Mouse (Mus musculus): ENCODE data around the gene Nup155. TPM values are rescaled to one million over a fixed set of nuclear protein-coding genes. Genes with fewer than 3 reads are reported as not detected.
A peak's percentile ranks its signal among the peaks of the same experiment; 100 is the strongest.
"Not testable (repeated sequence)": the region's sequence is repeated elsewhere in the genome, so short reads cannot be mapped to it uniquely, and the experiment has no call there.

Nup155 gene
- 34.2 and 37.1 TPM in 2 replicates for polyA plus RNA-seq (2016; fragmentation: Nextera tagmentation; extraction: Ambion mirVana)

GRCm38 (mm10) chr15:8108966-8109743 is at the start of gene Nup155:
Nup155 (plus strand) TSS chr15:8109273.
- Histone ChIP-seq H3K4me3 (peak within 1 kb of the TSS; percentile 67), H3K9me3 (no peaks in the 10 kb centered on the region), H3K27me3 (ENCODE audit: poor library complexity, severe bottlenecking) (no peaks in the 10 kb centered on the region), H3K36me3 (replicated peaks) (peaks cover 32% of the 10 kb centered on the region), H3K4me1 (peaks cover 21% of the 10 kb centered on the region), H3K27ac (peak within 1 kb of the TSS; percentile 89)
- peak; percentile 92 for DNase-seq (ENCODE audit: extremely low spot score, low spot score)
- under 1% methylated on average over 54 of the region's 54 CpGs for WGBS

GRCm38 (mm10) chr15:8065221-8065620 is 43.9 kb upstream of the Nup155 start:
- H3K4me3 ChIP-seq = no peak overlapping the region
- DNase-seq (ENCODE audit: extremely low spot score, low spot score) = no peak
- no peaks in the 10 kb centered on the region for H3K4me1 ChIP-seq
- H3K36me3 ChIP-seq (replicated peaks) = peaks cover 56% of the 10 kb centered on the region
- no peak overlapping the region for H3K27ac ChIP-seq
- H3K27me3 ChIP-seq (ENCODE audit: poor library complexity, severe bottlenecking) = no peaks in the 10 kb centered on the region
- H3K9me3 ChIP-seq = no peaks in the 10 kb centered on the region
- 88% methylated on average over 6 of the region's 6 CpGs for WGBS

- DNase-seq (ENCODE audit: extremely low spot score, low spot score); H3K27me3 ChIP-seq (ENCODE audit: poor library complexity, severe bottlenecking); H3K9me3 ChIP-seq; H3K4me1 ChIP-seq; H3K27ac ChIP-seq; H3K4me3 ChIP-seq: not testable (repeated sequence)
- H3K36me3 ChIP-seq (replicated peaks) = peaks cover 64% of the 10 kb centered on the region
- 97% methylated on average over 3 of the region's 3 CpGs for WGBS
These were observed 35.9 kb upstream of the Nup155 start for GRCm38 (mm10) chr15:8073159-8073558.

GRCm38 (mm10) chr15:8082139-8082538 is 26.9 kb upstream of the Nup155 start:
- no peak overlapping the region for H3K4me3 ChIP-seq
- DNase-seq (ENCODE audit: extremely low spot score, low spot score) = no peak
- 94% methylated on average over 8 of the region's 8 CpGs for WGBS
- no peaks in the 10 kb centered on the region for H3K4me1 ChIP-seq
- peaks cover 44% of the 10 kb centered on the region for H3K36me3 ChIP-seq (replicated peaks)
- no peaks in the 10 kb centered on the region for H3K27me3 ChIP-seq (ENCODE audit: poor library complexity, severe bottlenecking)
- no peaks in the 10 kb centered on the region for H3K9me3 ChIP-seq
- no peak overlapping the region for H3K27ac ChIP-seq

GRCm38 (mm10) chr15:8087293-8087692 is 21.8 kb upstream of the Nup155 start:
- DNase-seq (ENCODE audit: extremely low spot score, low spot score) = no peak
- peaks cover 43% of the 10 kb centered on the region for H3K36me3 ChIP-seq (replicated peaks)
- H3K27ac ChIP-seq = no peak overlapping the region
- H3K4me1 ChIP-seq = no peaks in the 10 kb centered on the region
- H3K27me3 ChIP-seq (ENCODE audit: poor library complexity, severe bottlenecking) = no peaks in the 10 kb centered on the region
- WGBS = 92% methylated on average over 4 of the region's 4 CpGs
- H3K4me3 ChIP-seq = no peak overlapping the region
- H3K9me3 ChIP-seq = no peaks in the 10 kb centered on the region

- Histone ChIP-seq H3K27ac (no peak overlapping the region), H3K36me3 (replicated peaks) (peaks cover 54% of the 10 kb centered on the region), H3K4me3 (no peak overlapping the region), H3K27me3 (ENCODE audit: poor library complexity, severe bottlenecking) (no peaks in the 10 kb centered on the region), H3K9me3 (no peaks in the 10 kb centered on the region), H3K4me1 (no peaks in the 10 kb centered on the region)
- no peak for DNase-seq (ENCODE audit: extremely low spot score, low spot score)
- WGBS = 88% methylated on average over 3 of the region's 3 CpGs
These were observed 20.4 kb upstream of the Nup155 start for GRCm38 (mm10) chr15:8088715-8089114.

- Histone ChIP-seq H3K9me3 (no peaks in the 10 kb centered on the region), H3K4me3 (no peak overlapping the region), H3K27ac (no peak overlapping the region), H3K4me1 (no peaks in the 10 kb centered on the region), H3K36me3 (replicated peaks) (peaks cover 73% of the 10 kb centered on the region), H3K27me3 (ENCODE audit: poor library complexity, severe bottlenecking) (no peaks in the 10 kb centered on the region)
- WGBS = 92% methylated on average over 2 of the region's 2 CpGs
- DNase-seq (ENCODE audit: extremely low spot score, low spot score) = no peak
These were observed 18.4 kb upstream of the Nup155 start for GRCm38 (mm10) chr15:8090685-8091084.

- H3K27me3 ChIP-seq (ENCODE audit: poor library complexity, severe bottlenecking); H3K4me3 ChIP-seq; H3K4me1 ChIP-seq; H3K27ac ChIP-seq; DNase-seq (ENCODE audit: extremely low spot score, low spot score); H3K9me3 ChIP-seq: not testable (repeated sequence)
- 100% methylated on average over 1 of the region's 1 CpGs for WGBS
- peaks cover 78% of the 10 kb centered on the region for H3K36me3 ChIP-seq (replicated peaks)
These were observed 16.4 kb upstream of the Nup155 start for GRCm38 (mm10) chr15:8092668-8093067.

- WGBS = 19% methylated on average over 7 of the region's 7 CpGs
- peaks cover 40% of the 10 kb centered on the region for H3K36me3 ChIP-seq (replicated peaks)
- peak; percentile 47 for DNase-seq (ENCODE audit: extremely low spot score, low spot score)
These were observed 11.2 kb upstream of the Nup155 start for GRCm38 (mm10) chr15:8097853-8098252.

GRCm38 (mm10) chr15:8098774-8099749 is 10.0 kb upstream of the Nup155 start, which contains the start of gene Wdr70:
Wdr70 (minus strand) TSS chr15:8099209.
- no peaks in the 10 kb centered on the region for H3K27me3 ChIP-seq (ENCODE audit: poor library complexity, severe bottlenecking)
- no peaks in the 10 kb centered on the region for H3K9me3 ChIP-seq
- H3K27ac ChIP-seq = peak within 1 kb of the TSS; percentile 86
- peak; percentile 95 for DNase-seq (ENCODE audit: extremely low spot score, low spot score)
- peaks cover 6% of the 10 kb centered on the region for H3K4me1 ChIP-seq
- peak within 1 kb of the TSS; percentile 86 for H3K4me3 ChIP-seq
- H3K36me3 ChIP-seq (replicated peaks) = peaks cover 27% of the 10 kb centered on the region
- WGBS = 2% methylated on average over 56 of the region's 56 CpGs

More at GRCm38 (mm10) chr15:8097853-8098252, 11.2 kb upstream of the Nup155 start:
- Histone ChIP-seq H3K4me1 (peaks cover 6% of the 10 kb centered on the region), H3K9me3 (no peaks in the 10 kb centered on the region), H3K4me3 (peak overlapping the region; percentile 86), H3K27ac (no peak overlapping the region), H3K27me3 (ENCODE audit: poor library complexity, severe bottlenecking) (no peaks in the 10 kb centered on the region)

GRCm38 (mm10) chr15:8101975-8102542 is 7.0 kb upstream of the Nup155 start:
- H3K27ac ChIP-seq; H3K4me3 ChIP-seq; DNase-seq (ENCODE audit: extremely low spot score, low spot score); H3K27me3 ChIP-seq (ENCODE audit: poor library complexity, severe bottlenecking); H3K9me3 ChIP-seq; H3K4me1 ChIP-seq; H3K36me3 ChIP-seq (replicated peaks): not testable (repeated sequence)
- WGBS = 91% methylated on average over 15 of the region's 15 CpGs

GRCm38 (mm10) chr15:8108360-8108965 is 610 bp upstream of the Nup155 start:
- peak overlapping the region; percentile 67 for H3K4me3 ChIP-seq
- DNase-seq (ENCODE audit: extremely low spot score, low spot score) = no peak
- H3K36me3 ChIP-seq (replicated peaks) = peaks cover 25% of the 10 kb centered on the region
- H3K27ac ChIP-seq = peak overlapping the region; percentile 89
- WGBS = 58% methylated on average over 19 of the region's 19 CpGs
- H3K4me1 ChIP-seq = peaks cover 21% of the 10 kb centered on the region
- H3K27me3 ChIP-seq (ENCODE audit: poor library complexity, severe bottlenecking) = no peaks in the 10 kb centered on the region
- no peaks in the 10 kb centered on the region for H3K9me3 ChIP-seq

Measured in forebrain, embryonic 10.5 days (tissue).